Mouse (Mus musculus) C2C12 (cell line): ENCODE measurements around the gene Sertad3.

Experiments used
- CTCF ChIP-seq: IDR thresholded peaks from one replicate; pipeline ENCODE4 v1.5.1; 2011; ENCODE audit not compliant: control insufficient read depth, insufficient read depth, insufficient read length
- USF1 ChIP-seq: IDR thresholded peaks from one replicate; pipeline ENCODE4 v1.6.1; 2011; ENCODE audit warnings: low read depth, mild to moderate bottlenecking, control low read depth, moderate library complexity

DNA sequence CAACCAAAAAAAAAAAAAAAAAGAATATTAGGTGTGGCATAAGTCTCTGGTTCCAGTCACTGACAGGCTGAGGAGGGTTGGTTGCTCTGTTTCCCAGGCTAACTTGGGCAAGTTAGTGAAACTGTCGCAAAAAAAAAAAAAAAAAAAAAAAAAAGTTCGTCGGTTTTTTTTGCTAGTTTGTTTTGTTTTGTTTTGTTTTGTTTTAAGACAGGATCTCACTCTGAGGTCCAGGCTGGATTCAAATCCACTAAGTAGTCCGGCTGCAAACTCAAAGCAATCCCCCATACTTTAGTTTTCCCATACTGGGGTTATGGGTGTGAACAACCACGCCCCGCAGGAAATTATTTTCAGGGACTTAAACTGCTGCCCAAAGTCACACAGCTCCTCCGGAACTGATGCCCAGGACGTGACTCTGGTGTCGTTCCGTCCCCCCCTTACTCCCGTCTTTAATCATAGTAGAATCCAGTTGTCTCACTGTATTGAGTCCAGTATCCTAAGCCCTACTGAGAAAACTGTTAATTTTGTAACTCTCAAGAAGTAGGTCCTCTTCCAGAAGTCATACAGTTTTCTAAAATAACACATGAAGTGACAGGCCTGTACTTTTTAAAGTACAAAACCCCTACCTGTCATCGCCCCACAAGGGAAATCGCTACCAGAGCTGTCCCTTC lies 12.7 kb downstream of the Sertad3 start:
- TF ChIP-seq CTCF (no peak), USF1 (no peak)
